Mouse (Mus musculus): ENCODE data around the gene Ttl.

The Ttl gene

GRCm38 (mm10) chr2:129065437-129066282 is at the start of gene Ttl:
Gene Ttl, plus strand, starts transcription at chr2:129065942.
- in situ Hi-C loops (cut with MboI, MseI): no loop called here

GRCm38 (mm10) chr2:129020106-129020505 is 45.6 kb upstream of the Ttl start:
- in situ Hi-C loops (cut with MboI, MseI): no loop called here

GRCm38 (mm10) chr2:129024820-129025219 is 40.9 kb upstream of the Ttl start:
- in situ Hi-C loops (cut with MboI, MseI): no loop called here

GRCm38 (mm10) chr2:129035381-129035780 is 30.4 kb upstream of the Ttl start:
- in situ Hi-C loops (cut with MboI, MseI): no loop called here

- in situ Hi-C loops (cut with MboI, MseI): no loop called here
Observed at GRCm38 (mm10) chr2:129038426-129038936, 27.3 kb upstream of the Ttl start.

GRCm38 (mm10) chr2:129038937-129039631 is 26.7 kb upstream of the Ttl start:
- in situ Hi-C loops (cut with MboI, MseI): no loop called here

- in situ Hi-C loops (cut with MboI, MseI): no loop called here
Observed at GRCm38 (mm10) chr2:129040567-129040966, 25.2 kb upstream of the Ttl start.

GRCm38 (mm10) chr2:129046172-129046845 is 19.4 kb upstream of the Ttl start:
- in situ Hi-C loops (cut with MboI, MseI): no loop called here

GRCm38 (mm10) chr2:129046846-129047196 is 18.9 kb upstream of the Ttl start:
- in situ Hi-C loops (cut with MboI, MseI): no loop called here

GRCm38 (mm10) chr2:129047811-129048210 is 17.9 kb upstream of the Ttl start, which contains the start of gene Vinac1:
Gene Vinac1, minus strand, starts transcription at chr2:129048172.
- in situ Hi-C loops (cut with MboI, MseI): no loop called here

- in situ Hi-C loops (cut with MboI, MseI): no loop called here
Observed at GRCm38 (mm10) chr2:129052451-129052983, 13.2 kb upstream of the Ttl start.

GRCm38 (mm10) chr2:129055741-129056140 is 10.0 kb upstream of the Ttl start:
- in situ Hi-C loops (cut with MboI, MseI): loop anchor here (5.0 kb wide), 1 partner anchor 108 kb away; no protein-coding TSS in a partner anchor

- in situ Hi-C loops (cut with MboI, MseI): loop anchor here (5.0 kb wide), 1 partner anchor 109 kb away; no protein-coding TSS in a partner anchor
Observed at GRCm38 (mm10) chr2:129056597-129056996, 9.1 kb upstream of the Ttl start.

- in situ Hi-C loops (cut with MboI, MseI): loop anchor here (5.0 kb wide), 1 partner anchor 110 kb away; no protein-coding TSS in a partner anchor
Observed at GRCm38 (mm10) chr2:129057256-129057655, 8.5 kb upstream of the Ttl start.

GRCm38 (mm10) chr2:129057920-129058361 is 7.8 kb upstream of the Ttl start:
- in situ Hi-C loops (cut with MboI, MseI): loop anchor here (5.0 kb wide), 1 partner anchor 111 kb away; no protein-coding TSS in a partner anchor

- in situ Hi-C loops (cut with MboI, MseI): no loop called here
Observed at GRCm38 (mm10) chr2:129061456-129062059, 4.2 kb upstream of the Ttl start.

- in situ Hi-C loops (cut with MboI, MseI): no loop called here
Observed at GRCm38 (mm10) chr2:129066326-129066725, 584 bp downstream of the Ttl start.

- in situ Hi-C loops (cut with MboI, MseI): no loop called here
Observed at GRCm38 (mm10) chr2:129070296-129070695, 4.6 kb downstream of the Ttl start.

GRCm38 (mm10) chr2:129078313-129078712 is 12.6 kb downstream of the Ttl start:
- in situ Hi-C loops (cut with MboI, MseI): no loop called here

- in situ Hi-C loops (cut with MboI, MseI): no loop called here
Observed at GRCm38 (mm10) chr2:129079194-129079593, 13.5 kb downstream of the Ttl start.

GRCm38 (mm10) chr2:129081097-129081496 is 15.4 kb downstream of the Ttl start:
- in situ Hi-C loops (cut with MboI, MseI): no loop called here

Data from T-helper 1 cell (primary cell).